Comparison of ENCODE assay signal across 31 mouse cellular contexts in the genomic region with DNA sequence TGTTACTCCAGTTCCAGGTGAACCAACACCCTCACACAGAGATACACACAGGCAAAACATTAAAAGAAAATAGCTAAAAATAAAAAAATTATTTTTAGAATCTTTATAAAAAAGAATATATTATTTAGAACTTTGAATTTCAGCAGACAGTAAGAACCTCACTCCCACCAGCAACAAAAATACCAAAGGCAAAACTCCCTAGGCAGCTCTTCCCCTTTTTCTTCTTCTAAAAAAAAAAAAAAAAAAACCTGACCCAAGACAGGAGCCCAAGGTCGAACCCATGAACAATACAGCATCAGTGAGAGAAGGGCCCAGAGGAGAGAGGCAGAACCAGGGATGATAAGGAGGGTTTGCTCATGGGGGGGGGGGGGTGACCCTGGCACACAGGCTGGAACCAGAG.
"Had no signal": no experiment of that assay in that cellular context is flagged by ENCODE, and none has a peak within 500 bp of the region (broad histone marks: within the 10 kb centered on the region; RNA-seq: fewer than 3 reads in every experiment).

No protein-coding gene starts in this region.

- ATAC-seq: hindbrain, embryonic 16.5 days; hindbrain, postnatal 0 days; inflammation-experienced regulatory T-cells, adult 6 months; intestine, embryonic 15.5 days; intestine, embryonic 16.5 days had no signal

- H3K4me1 ChIP-seq: hindbrain, embryonic 12.5 days; hindbrain, embryonic 13.5 days; hindbrain, embryonic 15.5 days had no signal

- H3K4me2 ChIP-seq: heart, embryonic 11.5 days; heart, embryonic 12.5 days; heart, embryonic 13.5 days; heart, embryonic 15.5 days; hindbrain, embryonic 12.5 days; hindbrain, embryonic 13.5 days; hindbrain, embryonic 14.5 days; hindbrain, embryonic 15.5 days; intestine, embryonic 15.5 days; kidney, embryonic 15.5 days had no signal

- H3K9me3 ChIP-seq: heart, embryonic 10.5 days; heart, embryonic 12.5 days; heart, embryonic 13.5 days; heart, embryonic 15.5 days; hindbrain, embryonic 10.5 days; hindbrain, embryonic 12.5 days; hindbrain, embryonic 13.5 days; hindbrain, embryonic 15.5 days; intestine, embryonic 15.5 days; kidney, embryonic 15.5 days had no signal

- H3K27me3 ChIP-seq: heart, embryonic 12.5 days; heart, embryonic 13.5 days; heart, embryonic 15.5 days; hindbrain, embryonic 12.5 days; hindbrain, embryonic 13.5 days; hindbrain, embryonic 15.5 days; intestine, embryonic 15.5 days; kidney, embryonic 15.5 days had no signal

- H3K9ac ChIP-seq: heart, embryonic 12.5 days; heart, embryonic 13.5 days; heart, embryonic 15.5 days; hindbrain, embryonic 12.5 days; hindbrain, embryonic 13.5 days; hindbrain, embryonic 14.5 days; hindbrain, embryonic 15.5 days; intestine, embryonic 15.5 days; kidney, embryonic 15.5 days had no signal

- H3K27ac ChIP-seq: heart, embryonic 10.5 days; heart, embryonic 13.5 days; heart, embryonic 15.5 days; hindbrain, embryonic 10.5 days; hindbrain, embryonic 12.5 days; hindbrain, embryonic 13.5 days; hindbrain, embryonic 14.5 days; hindbrain, embryonic 15.5 days; hindbrain, postnatal 0 days; intestine, embryonic 15.5 days; kidney, embryonic 15.5 days; layer of hippocampus, adult 2 months; left cerebral cortex, adult 2 months had no signal

- H3K4me3 ChIP-seq: heart, embryonic 10.5 days; heart, embryonic 12.5 days; heart, embryonic 13.5 days; heart, embryonic 15.5 days; hindbrain, embryonic 10.5 days; hindbrain, embryonic 12.5 days; hindbrain, embryonic 13.5 days; hindbrain, embryonic 15.5 days; intestine, embryonic 15.5 days; kidney, embryonic 15.5 days; layer of hippocampus, adult 2 months; left cerebral cortex, adult 2 months had no signal

- H3K36me3 ChIP-seq: heart, embryonic 10.5 days; heart, embryonic 12.5 days; heart, embryonic 13.5 days; heart, embryonic 15.5 days; hindbrain, embryonic 10.5 days; hindbrain, embryonic 12.5 days; hindbrain, embryonic 13.5 days; hindbrain, embryonic 15.5 days; intestine, embryonic 15.5 days; kidney, embryonic 15.5 days had no signal

- DNase-seq: heart, postnatal 10 days; heart, postnatal 14 days; heart, postnatal 36 days; heart, postnatal 4 days; kidney, adult 11 months; kidney, adult 18-20 months; kidney, adult 8-10 months; kidney, adult 9 months; kidney, postnatal 10 days; kidney, postnatal 14 days; kidney, postnatal 4 days; layer of hippocampus, adult 9-11 months; layer of hippocampus, postnatal 36 days had no signal
